Mouse (Mus musculus) liver, postnatal 0 days (tissue): ENCODE measurements around the gene Prap1. TPM values are rescaled to one million over a fixed set of nuclear protein-coding genes. Genes with fewer than 3 reads are reported as not detected.
A peak's percentile ranks its signal among the peaks of the same experiment; 100 is the strongest.

ENCODE experiments used
- ATAC-seq: fragments of 200-750 bp; cut with Nextera tagmentation; 2 replicates; pipeline ENCODE4 v1.8.0; 2017; ENCODE audit warnings: mild to moderate bottlenecking, moderate library complexity
- DNase-seq: peaks from one replicate; pipeline ENCODE4 v3.0.0-alpha.2; 2016
- H3K27ac ChIP-seq: fragments of 300-500 bp; sonication (generic); 2 replicates; pipeline ENCODE4 v1.5.1; 2014; ENCODE audit warnings: antibody characterized with exemption, moderate library complexity, mild to moderate bottlenecking, low read depth
- H3K27me3 ChIP-seq: fragments of 300-500 bp; sonication (generic); 2 replicates; pipeline ENCODE4 v1.6.1; 2014; ENCODE audit warnings: low read length, control low read depth, mixed read lengths; ENCODE audit not compliant: insufficient read depth
- H3K36me3 ChIP-seq: fragments of 300-500 bp; sonication (generic); replicated peaks from 2 replicates; pipeline ENCODE4 v1.6.1; 2014; ENCODE audit warnings: mild to moderate bottlenecking, control low read depth, low read length, moderate library complexity, mixed read lengths; ENCODE audit not compliant: insufficient read depth
- H3K4me1 ChIP-seq: fragments of 300-500 bp; sonication (generic); 2 replicates; pipeline ENCODE4 v1.6.1; 2014; ENCODE audit warnings: antibody characterized with exemption, mild to moderate bottlenecking, control low read depth; ENCODE audit not compliant: insufficient read depth
- H3K4me2 ChIP-seq: fragments of 300-500 bp; sonication (generic); 2 replicates; pipeline ENCODE4 v1.6.1; 2014; ENCODE audit warnings: low read depth, mild to moderate bottlenecking, low read length, moderate library complexity, mixed read lengths
- H3K4me3 ChIP-seq: fragments of 300-500 bp; sonication (generic); 2 replicates; pipeline ENCODE4 v1.5.1; 2014; ENCODE audit warnings: low read depth, low read length
- H3K9ac ChIP-seq: fragments of 300-500 bp; sonication (generic); replicated peaks from 2 replicates; pipeline ENCODE4 v1.6.1; 2014; ENCODE audit warnings: mild to moderate bottlenecking, moderate library complexity
- H3K9me3 ChIP-seq: fragments of 300-500 bp; sonication (generic); 2 replicates; pipeline ENCODE4 v1.6.1; 2016; ENCODE audit warnings: mild to moderate bottlenecking, control low read depth, low read length, mixed read lengths
- CTCF ChIP-seq: sonication (generic); IDR thresholded peaks from 2 replicates; pipeline ENCODE4 v1.5.1; 2016; ENCODE audit warnings: antibody characterized with exemption, low read depth
- EP300 ChIP-seq: IDR thresholded peaks from 2 replicates; pipeline ENCODE4 v1.6.1; 2016; ENCODE audit warnings: antibody characterized with exemption, low read depth, mild to moderate bottlenecking
- WGBS: fragments of 180-500 bp; shearing (Covaris S2); extraction: QIAGEN DNeasy Blood & Tissue Kit; methylation state at CpG from one replicate; pipeline ENCODE4 v1.1.7; 2014; ENCODE audit not compliant: insufficient replicate concordance; 5-methylcytosine and 5-hydroxymethylcytosine counted together
- polyA plus RNA-seq: library from polyadenylated mRNA; unstranded; fragments of >200 nt; fragmentation: Nextera tagmentation; extraction: Ambion mirVana; gene quantifications from 2 replicates; pipeline ENCODE4 v1.2.1, GENCODE M21; 2015

The Prap1 gene
- polyA plus RNA-seq, 1 experiment from 2014 or later: not detected

DNA sequence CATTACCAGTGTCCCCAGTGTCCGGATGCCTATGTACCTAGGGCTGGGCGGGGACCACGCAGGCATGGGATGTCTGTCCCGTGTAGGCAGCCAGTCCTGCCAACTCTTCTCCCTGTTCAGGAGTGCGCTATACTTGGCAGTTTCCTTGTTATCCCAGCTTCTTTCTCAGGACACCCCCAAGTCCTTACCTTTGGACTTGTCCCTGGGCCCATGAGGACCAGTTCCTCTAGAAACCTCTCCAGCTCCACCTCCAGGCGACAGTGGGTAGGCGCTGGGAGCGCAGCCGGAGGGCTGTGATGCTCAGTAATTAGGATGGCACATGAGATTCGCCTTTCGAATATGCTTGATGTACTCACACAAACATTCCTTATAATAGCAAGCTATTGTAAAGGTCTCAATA, 30.9 kb upstream of the Prap1 start:
- Histone ChIP-seq H3K4me3 (no peak overlapping the region), H3K4me2 (no peak overlapping the region), H3K36me3 (no peaks in the 10 kb centered on the region), H3K9ac (no peak overlapping the region), H3K27ac (no peak overlapping the region), H3K27me3 (peaks cover 70% of the 10 kb centered on the region), H3K4me1 (peaks cover 8% of the 10 kb centered on the region), H3K9me3 (no peaks in the 10 kb centered on the region)
- DNase-seq (peak; percentile 36), ATAC-seq (no peak)
- WGBS: 24% methylated on average over 11 of the region's 11 CpGs
- TF ChIP-seq CTCF (peak; percentile 45; the same call in 1 of the 2 replicates), EP300 (no peak)

- TF ChIP-seq EP300 (no peak), CTCF (peak; percentile 86)
- WGBS: 24% methylated on average over 7 of the region's 7 CpGs
- Histone ChIP-seq H3K4me1 (peaks cover 8% of the 10 kb centered on the region), H3K36me3 (no peaks in the 10 kb centered on the region), H3K4me3 (no peak overlapping the region), H3K4me2 (no peak overlapping the region), H3K9ac (no peak overlapping the region), H3K27ac (no peak overlapping the region), H3K9me3 (no peaks in the 10 kb centered on the region), H3K27me3 (peaks cover 63% of the 10 kb centered on the region)
- DNase-seq (peak; percentile 72), ATAC-seq (no peak)
Observed at GRCm38 (mm10) chr7:140063092-140063491, 30.1 kb upstream of the Prap1 start.

DNA sequence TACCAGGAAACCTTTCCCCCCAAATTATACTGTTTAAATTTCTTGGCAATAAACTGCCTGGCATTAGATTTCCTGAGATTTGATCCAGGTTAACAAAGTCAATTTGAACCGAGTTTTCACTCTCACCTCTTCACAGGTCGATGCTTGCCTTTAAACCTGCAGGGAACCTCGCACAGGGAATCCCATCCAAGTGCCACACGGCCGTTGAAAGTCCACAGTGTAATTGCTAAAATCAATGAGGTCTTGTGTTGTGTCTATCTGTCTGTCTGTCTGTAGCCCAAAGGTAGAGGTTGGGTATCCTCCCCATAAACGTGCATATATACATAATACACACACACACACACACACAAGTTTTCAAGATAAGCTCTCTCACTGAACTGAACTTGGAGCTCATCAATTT, 25.8 kb upstream of the Prap1 start:
- Histone ChIP-seq H3K27ac (peak overlapping the region; percentile 81), H3K4me1 (0 out of 2 replicates have a peak, but pooled peaks cover 4% of the 10 kb centered on the region), H3K9me3 (no peaks in the 10 kb centered on the region), H3K36me3 (no peaks in the 10 kb centered on the region), H3K4me3 (no peak overlapping the region), H3K4me2 (no peak overlapping the region), H3K9ac (no peak overlapping the region), H3K27me3 (peaks cover 23% of the 10 kb centered on the region)
- WGBS: 44% methylated on average over 6 of the region's 6 CpGs
- DNase-seq (peak; percentile 39), ATAC-seq (peak; percentile 84)
- peak; percentile 25; the same call in 1 of the 2 replicates for TF ChIP-seq EP300
- TF ChIP-seq CTCF: no peak

DNA sequence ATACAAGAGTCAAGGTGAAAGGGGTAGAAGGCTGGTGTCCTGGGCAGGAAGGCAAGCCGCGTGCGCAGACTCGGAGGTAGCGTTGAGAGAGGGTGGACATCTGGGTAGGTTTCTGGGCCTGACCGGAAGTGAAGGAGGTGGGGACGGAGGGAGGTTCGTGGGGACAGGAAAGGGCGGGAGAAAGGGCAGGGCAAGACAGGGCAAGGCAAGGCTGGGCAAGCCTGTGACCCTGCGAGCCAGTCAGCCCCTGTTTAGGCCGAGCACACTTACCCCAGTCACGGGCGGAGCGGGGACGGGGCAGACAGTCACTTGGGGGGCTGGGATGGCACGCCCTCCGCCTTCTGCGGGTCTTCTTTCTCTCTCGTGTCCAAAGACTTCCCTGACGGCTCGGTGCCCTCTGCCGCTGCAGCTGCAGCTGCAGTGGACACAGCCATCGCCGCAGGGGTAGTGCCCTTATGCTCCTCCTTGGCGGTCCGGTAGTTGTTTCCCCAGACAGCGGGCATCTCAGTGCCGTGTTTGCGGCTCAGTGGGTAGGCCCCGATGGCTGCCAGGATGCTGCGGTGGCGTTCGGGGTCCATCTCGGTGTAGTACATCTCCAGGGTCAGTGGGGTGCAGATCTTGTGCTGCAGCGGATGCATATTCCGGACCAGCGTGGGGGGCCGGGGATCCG, 23.0 kb upstream of the Prap1 start:
- H3K9ac ChIP-seq: no peak overlapping the region; the same call in 1 of the 2 replicates
- peak; percentile 44 for ATAC-seq
- WGBS: 40% methylated on average over 39 of the region's 39 CpGs

DNA sequence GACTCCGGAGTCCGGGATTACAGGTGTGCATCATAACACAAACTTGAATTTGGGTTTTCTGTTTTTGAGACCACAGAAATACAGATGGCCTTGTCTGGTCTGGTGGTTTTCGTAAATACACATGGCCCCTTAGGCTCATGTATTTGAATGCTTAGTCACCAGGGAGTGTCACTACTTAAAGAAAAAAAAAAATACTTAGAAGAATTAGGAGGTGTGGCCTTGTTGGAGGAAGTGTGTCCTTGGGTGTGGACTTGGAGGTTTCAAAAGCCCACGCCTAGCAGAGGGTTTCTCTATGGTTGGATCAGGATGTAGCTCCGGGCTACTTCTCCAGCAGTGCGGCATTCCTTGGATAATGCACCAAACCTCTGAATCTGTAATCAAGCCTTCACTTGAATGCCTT, 15.5 kb upstream of the Prap1 start:
- Histone ChIP-seq H3K4me1 (no peaks in the 10 kb centered on the region), H3K36me3 (no peaks in the 10 kb centered on the region), H3K4me3 (no peak overlapping the region), H3K9ac (no peak overlapping the region), H3K27ac (no peak overlapping the region), H3K27me3 (peaks cover 35% of the 10 kb centered on the region), H3K9me3 (no peaks in the 10 kb centered on the region), H3K4me2 (no peak overlapping the region)
- DNase-seq (no peak), ATAC-seq (no peak)
- TF ChIP-seq CTCF (no peak), EP300 (no peak)
- WGBS: 59% methylated on average over 6 of the region's 6 CpGs

More for the DNA sequence above, 23.0 kb upstream of the Prap1 start:
- Histone ChIP-seq H3K36me3 (no peaks in the 10 kb centered on the region), H3K27me3 (peaks cover 9% of the 10 kb centered on the region; the same call in 1 of the 2 replicates), H3K9me3 (no peaks in the 10 kb centered on the region), H3K4me2 (peak overlapping the region; percentile 65), H3K27ac (no peak overlapping the region), H3K4me3 (peak overlapping the region; percentile 29; the same call in 1 of the 2 replicates), H3K4me1 (0 out of 2 replicates have a peak, but pooled peaks cover 4% of the 10 kb centered on the region)
- peak; percentile 27 for DNase-seq
- no peak for TF ChIP-seq EP300
- no peak for TF ChIP-seq CTCF

DNA sequence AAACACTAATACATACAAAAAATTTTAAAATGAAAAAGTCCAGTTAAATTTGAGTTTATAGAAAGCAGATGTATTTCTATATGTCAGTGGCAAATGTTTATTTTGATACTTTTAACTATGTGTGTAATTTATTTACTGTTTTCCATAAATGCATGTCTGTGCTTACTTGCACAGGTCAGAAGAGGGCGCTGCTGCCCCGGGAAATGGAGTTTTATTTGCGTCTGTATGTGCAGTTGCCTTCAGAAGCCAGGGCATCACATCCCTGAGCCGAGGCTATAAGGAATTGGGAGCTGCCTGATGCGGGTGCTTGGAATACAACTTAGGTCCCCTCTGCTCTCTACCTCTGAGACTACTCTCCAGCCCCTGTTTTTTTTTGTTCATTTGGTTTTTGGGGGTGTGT, 14.5 kb upstream of the Prap1 start:
- TF ChIP-seq CTCF: peak; percentile 88
- TF ChIP-seq EP300: no peak
- no peaks in the 10 kb centered on the region for H3K36me3 ChIP-seq
- peak; percentile 40; the same call in 1 of the 2 replicates for ATAC-seq

More for the DNA sequence above, 14.5 kb upstream of the Prap1 start:
- H3K27ac ChIP-seq: no peak overlapping the region
- no peaks in the 10 kb centered on the region for H3K4me1 ChIP-seq
- no peak overlapping the region for H3K9ac ChIP-seq
- no peak overlapping the region for H3K4me3 ChIP-seq
- no peak overlapping the region for H3K4me2 ChIP-seq
- peak; percentile 84 for DNase-seq
- 2% methylated on average over 5 of the region's 5 CpGs for WGBS
- no peaks in the 10 kb centered on the region for H3K9me3 ChIP-seq
- peaks cover 35% of the 10 kb centered on the region for H3K27me3 ChIP-seq
